Mouse (Mus musculus) testis, postnatal 14 days (tissue): ENCODE results near the gene Trim28.
A peak's percentile ranks its signal among the peaks of the same experiment; 100 is the strongest.

ENCODE experiments used
- DNase-seq: peaks from one replicate; pipeline ENCODE4 v3.0.0; 2021; ENCODE audit warnings: low spot score

Trim28 gene

DNA sequence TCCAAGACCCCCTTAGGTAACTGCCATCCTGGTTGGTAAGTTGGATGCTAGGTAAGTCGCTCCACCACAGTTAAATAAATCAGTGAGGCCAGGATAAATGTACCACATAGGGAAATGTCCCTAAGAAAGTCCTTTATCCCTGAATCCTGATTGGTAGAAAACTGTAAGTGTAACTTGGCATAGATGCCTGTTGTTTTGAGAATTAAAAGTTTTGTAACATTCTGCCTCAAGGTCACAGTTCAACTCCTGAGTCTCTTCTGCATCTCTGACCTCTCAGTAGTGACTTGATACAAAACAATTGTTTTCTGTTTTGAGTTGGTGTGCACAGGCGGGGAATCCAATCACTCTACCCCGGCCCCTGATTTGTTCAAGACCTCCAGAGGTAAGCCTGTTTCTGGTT, at the start of gene Trim28:
Trim28 (plus strand) TSS at position 264 of the 400 bp plus-strand sequence.
- no peak for DNase-seq

DNA sequence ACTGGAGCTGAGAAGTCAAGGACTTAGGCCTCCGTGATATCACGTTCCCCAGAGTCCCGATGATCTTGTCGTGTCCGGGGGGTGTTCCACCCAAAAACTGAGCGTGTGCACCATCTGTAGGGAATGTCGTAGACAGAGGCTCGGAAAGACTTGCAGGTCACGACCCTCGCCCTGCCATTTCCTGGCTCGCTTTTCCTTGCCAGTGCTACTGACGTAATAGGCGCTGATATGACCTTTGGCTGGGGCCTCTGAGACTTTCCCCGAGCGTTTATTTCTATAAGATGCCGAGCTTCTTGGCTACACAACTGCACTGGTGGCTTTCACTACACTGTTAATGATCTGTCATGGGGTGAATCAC, 49.1 kb upstream of the Trim28 start:
- no peak for DNase-seq

DNA sequence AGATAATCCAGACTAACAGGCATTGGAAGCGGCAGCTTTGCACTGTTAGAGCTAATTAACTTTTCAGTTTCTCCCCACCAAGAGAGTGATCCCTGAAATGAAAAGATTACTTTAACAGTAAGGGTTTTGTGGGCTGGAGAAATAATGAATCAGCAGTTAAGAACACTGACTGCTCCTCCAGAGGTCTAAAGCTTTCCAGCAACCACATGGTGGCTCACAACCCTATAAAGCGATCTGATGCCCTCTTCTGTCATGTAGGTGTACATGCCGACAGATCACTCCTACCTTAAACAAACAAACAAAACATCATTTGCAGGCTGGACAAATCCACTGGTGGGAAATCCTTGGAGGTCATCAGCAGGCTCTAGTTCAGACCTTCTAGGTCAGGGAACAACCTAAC, 44.0 kb upstream of the Trim28 start:
- DNase-seq: no peak

DNA sequence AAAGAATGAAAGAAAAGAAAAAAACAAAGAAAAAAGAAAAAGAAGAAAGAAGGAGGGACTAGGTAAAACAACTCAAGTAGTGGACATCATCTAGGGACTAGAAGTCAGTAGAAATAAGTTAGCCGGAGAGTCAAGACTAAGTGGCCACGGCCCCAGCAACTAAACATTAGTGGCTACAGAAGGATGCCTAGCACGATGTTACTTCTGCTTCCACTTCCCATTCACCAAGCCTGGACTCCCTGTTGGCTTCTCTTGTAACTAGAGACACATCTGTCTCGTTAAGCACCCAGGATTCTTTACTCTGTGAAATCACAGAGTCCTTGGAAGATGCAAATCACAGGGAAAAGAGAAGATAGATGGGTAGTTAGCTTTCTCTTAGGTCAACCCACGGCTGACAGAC, 41.4 kb upstream of the Trim28 start:
- DNase-seq: no peak

DNA sequence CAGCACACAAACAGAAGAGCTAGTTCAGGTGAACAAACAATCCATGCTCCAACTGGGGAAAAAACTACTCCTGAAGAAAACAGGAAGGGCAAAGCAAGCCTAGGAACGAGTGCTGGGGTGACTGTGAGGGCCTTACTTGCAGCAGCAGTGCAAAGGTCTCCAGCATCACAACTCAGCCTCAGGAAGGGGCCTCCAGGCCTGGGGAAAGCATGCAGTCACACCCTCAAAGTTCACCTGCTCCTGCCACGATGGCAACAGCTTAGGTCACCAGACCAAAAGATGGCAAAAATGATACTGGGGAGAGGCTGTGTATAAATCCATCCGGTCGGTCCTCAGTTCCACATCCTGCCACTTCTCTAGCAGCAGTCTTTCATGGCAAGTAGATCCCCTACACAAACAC, 40.0 kb upstream of the Trim28 start:
- DNase-seq: no peak

DNA sequence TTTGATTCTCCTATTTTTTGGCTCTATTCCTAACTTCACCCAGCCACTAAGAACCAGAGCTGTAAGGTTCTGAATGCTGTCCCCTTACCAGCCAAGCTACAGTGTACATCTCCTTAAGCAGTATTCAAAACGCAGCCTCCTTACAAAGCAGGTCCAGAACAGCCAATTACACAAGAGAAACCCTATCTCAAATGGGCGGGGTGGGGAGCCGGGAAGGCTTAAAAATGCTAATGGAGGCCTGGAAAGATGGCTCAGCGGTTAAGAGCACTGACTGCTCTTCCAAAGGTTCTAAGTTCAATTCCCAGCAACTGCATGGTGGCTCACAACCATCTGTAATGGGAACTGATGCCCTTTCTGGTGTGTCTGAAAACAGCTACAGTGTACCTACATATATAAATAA, 39.2 kb upstream of the Trim28 start:
- DNase-seq: no peak

DNA sequence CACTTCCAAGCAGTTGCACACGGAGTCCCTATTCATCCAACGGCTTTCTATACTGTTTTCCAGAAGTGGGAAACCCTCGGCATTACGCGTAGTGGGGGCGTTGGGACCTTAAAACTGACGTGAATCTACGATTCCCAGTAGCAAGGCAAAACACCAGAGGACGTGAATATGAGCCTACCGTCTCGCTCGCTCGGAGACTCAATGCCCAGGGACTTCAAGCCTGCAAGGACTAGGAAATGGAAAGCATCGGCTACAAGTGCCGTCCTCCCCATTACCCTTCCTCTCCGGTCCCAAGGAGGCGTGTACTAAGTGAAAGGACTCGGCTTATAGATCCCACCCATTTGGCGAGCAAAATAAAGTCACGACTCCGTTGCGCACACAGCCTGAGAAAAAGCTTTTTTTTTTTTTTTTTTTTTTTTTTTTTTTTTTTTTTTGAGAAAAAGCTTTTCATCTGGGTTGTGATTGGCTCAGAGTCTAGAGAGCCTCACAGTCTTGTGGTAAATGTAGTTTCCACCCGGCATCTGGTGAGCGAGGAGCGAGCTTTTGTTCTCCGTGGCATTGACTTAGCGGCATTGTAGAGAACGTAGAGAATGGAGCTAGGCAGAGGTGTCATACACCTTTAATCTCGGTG, 37.3 kb upstream of the Trim28 start:
- DNase-seq: peak; percentile 36

DNA sequence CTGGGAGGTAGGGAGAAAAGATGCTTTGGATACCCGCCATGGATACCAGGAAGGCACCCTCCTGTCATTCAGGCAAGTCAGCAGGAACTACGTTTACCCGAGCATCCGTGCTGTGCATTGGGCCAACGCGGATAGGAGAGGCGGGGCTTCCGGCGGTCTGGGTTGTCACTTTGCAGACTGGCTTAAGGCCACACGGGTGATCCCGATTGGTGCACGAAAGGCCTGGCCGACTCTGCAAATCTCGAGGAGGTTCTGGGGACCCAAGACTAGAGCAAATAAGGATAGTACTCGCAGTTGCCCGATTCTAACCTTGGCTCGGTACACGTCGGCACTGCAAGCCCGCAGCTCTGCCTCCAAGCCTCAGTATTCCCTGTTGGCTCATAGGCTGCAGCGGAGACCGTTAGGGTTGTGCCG, 33.2 kb upstream of the Trim28 start, which contains the start of gene Zfp324:
Zfp324 (plus strand) TSS at position 161 of the 414 bp plus-strand sequence.
- DNase-seq: peak; percentile 85

DNA sequence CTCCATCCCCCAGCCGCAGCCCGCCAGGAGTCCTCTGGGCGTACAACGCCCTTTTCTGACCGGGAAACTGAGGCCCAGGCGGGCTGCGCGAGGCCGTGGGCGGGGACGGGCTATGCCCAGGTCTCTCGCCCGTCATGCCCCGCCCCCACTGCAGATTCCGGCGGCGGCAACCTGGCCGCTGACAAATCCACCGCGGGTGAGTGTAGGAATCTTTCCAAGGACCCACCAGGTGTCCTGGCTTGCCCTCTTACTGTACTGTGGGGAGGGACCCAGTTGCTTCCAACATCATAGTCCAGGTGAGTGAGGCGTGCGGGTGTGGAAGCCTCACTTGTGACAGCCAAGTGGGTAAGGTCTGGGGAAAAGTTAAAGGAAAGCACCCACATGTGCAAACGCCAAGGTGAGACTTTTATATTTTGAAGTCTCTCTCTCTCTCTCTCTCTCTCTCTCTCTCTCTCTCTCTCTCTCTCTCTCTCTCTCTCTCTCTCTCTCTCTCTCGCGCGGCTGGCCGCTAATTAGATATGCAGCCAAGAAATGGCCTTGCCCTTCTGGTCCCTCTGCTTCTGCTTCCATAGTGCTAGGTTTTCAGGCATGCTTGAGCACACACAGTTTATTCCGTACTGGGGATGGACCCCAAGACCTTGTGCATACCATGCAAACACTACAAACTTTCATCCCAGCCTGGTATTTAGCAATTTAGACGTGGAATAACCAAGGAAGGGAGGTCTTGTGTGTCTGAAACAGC, 32.6 kb upstream of the Trim28 start:
- DNase-seq: peak; percentile 49

DNA sequence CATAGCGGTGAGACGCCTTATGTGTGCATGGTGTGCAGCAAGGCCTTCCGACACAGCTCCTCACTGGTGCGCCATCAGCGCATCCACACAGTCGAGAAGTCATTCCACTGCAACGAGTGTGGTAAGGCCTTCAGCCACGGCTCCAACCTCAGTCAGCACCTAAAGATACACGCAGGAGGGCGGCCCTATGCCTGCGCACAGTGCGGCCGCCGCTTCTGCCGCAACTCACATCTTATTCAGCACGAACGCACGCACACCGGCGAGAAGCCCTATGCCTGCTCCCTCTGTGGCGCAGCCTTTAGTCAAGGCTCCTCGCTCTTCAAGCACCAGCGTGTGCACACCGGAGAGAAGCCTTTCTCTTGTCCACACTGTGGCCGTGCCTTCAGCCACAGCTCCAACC, 28.0 kb upstream of the Trim28 start:
- no peak for DNase-seq

DNA sequence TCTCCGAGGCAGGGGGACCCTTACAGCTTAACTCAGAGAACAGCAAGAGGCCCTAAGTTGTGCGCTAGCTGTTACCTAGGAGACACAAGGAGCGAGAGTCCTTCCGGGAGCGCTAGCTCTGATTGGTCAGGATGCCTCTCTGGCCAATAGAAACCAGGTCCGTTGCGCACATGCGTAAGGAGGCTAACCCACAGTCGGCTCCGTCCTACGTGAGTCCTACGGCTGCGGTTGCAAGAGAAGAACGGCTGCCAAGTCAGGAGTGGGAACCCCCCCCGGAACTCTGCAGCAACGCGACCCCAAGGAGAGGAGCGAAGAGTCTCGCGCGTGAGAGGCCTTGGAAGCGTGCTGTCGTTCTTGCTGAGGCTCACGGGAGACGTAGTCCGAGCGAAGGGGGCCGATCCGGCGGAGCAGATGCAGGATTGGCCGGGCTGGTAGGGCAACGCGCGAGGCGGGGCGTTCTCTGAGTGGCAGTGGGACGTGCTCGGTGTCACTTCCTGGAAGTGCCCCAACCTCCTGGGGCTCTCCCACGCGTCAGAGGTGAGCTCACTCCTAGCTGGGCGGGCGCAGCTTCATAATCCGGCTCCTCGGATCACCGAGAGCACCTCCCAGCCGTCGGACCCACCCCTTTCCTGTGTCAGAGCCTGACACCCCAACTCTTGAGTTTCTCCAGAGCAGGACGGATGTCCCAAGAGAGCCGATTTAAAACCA, 21.1 kb upstream of the Trim28 start, which contains the start of gene Zfp446:
Zfp446 (plus strand) TSS at position 167 of the 708 bp plus-strand sequence.
- DNase-seq: peak; percentile 96

DNA sequence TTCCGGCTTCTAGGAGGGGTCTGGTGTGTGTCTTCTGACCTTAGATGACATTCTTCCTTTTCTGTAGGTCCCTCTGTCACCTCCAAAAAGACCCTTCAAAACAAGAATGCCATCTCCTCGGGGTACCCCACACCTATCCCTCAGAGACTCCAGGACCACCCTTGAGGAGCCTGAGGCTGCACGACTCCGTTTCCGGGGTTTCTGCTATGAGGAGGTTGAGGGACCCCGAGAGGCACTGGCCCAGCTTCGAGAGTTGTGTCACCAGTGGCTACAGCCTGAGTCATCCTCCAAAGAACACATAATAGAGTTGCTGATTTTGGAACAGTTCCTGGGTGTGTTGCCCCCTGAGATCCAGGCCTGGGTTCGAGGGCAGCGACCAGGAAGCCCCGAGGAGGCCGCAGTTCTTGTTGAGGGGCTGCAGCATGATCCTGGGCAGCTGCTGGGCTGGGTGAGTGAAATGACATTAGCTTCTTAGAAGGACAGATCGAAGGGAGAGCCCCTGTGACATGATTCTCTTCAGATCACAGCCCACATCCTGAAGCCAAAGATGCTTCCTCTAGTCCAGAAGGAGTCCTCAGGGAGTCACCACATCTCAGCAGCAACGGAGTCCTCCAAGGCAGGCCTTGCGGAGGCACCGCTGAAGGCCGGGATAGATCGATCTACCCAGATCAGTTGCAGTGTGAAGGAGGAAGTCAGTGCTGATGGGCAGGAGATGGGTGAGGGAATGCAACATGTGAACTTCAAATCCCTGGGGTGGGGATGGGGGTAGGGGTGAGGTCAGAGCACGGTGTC, 19.8 kb upstream of the Trim28 start:
- DNase-seq: no peak

DNA sequence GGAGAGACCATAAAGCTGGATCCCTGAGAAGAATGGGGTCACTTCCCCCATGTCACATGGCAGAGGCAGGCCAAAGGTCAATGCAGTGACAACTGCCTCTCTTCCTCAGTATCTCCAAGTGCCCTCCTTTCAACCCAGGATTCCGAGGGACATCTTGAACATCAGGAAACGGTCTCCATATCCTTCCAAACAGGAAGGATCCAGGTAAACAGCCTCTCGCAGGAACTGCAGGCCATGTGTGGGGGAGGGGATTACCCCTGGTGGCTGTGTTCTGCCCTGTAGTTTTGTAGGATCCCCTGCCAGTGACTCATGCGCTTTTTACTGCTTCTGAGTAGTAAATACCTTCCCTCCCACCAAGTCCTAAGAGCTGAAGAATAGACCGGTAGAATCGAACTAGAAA, 19.1 kb upstream of the Trim28 start:
- no peak for DNase-seq

DNA sequence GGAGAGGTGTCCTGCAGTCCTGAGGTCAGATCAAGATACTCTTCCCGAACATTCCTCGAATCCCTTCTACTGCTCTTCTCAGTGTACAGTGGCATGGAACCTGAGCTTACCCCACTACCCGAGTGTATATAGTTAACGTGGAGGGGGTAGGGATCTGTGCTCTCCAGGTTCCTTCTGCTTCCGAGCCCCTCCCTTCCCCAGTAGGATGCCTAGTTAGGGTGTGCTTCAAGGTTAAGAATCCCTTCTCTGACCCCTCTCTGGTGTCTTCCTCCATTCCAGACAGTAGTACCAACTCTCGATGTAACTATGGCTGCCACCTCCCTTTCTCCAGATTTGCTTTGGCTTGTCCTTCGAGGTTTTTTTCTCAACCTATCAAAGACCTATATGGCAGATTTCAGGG, 18.6 kb upstream of the Trim28 start:
- DNase-seq: no peak

DNA sequence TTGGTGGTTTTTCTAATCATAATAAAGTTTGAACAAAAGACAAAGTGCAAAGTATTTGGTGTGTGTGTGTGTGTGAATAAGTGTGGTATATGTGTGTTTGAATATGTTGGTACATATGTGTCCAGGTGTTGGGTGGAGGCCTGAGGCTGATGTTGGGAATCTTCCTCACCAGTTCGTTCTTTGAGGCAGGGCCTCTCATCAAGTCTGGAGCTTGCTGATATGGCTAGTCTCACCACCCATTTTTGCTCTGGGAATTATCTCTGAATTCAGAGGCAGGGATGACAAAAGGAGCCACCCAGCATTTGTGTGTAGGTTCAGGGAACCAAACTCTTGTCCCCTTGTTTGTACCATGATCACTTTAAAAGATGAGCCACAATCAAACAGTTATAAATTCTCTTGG, 13.2 kb upstream of the Trim28 start:
- DNase-seq: no peak

DNA sequence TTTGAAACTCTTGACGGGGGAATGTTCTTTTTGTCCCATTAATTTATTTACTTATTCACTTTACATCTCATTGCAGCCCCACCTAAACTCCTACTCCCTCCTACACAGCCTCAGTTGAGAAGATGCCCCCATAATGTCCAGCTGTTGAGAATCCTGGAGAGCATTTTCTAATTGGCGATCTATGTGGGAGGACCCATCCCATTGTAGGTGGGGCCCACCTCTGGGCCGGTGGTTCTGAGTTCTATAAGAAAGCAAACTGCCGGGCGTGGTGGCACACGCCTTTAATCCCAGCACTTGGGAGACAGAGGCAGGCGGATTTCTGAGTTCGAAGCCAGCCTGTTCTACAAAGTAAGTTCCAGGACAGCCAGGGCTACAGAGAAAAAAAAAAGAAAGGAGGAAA, 12.0 kb upstream of the Trim28 start:
- no peak for DNase-seq

DNA sequence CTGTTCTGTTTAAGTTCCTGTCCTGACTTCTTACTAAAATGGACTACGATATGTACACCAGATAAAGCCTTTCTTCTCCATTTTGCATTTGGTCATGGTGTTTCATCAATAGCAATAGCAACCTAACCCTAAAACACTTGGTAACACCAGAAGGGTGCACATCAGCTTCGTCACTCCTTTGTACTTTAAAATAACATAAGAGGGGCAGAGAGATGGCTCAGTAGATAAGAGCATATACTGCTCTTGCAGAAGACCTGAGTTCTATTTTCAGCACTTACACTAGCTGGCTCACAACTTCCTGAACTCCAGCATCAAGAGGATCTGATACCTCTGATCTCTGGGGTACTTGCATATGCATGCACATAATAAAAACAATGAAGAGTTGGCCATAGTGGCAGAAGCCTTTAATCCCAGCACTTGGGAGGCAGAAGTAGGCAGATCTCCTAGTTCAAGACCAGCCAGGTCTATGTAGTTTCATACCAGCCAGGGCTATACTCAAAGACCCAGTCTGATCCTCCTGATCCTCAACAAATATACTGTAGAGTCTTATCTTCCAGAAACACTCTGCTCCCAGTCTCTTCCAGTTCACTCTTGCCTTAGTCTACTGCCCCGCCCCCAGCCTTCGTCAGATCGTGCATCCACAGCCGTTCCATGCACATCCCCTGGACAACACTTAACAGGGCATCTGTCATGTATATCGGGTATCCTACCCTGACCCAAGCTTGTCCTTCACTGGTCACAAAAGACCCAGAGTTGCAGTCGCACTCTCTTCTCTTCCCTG, 11.3 kb upstream of the Trim28 start:
- no peak for DNase-seq

DNA sequence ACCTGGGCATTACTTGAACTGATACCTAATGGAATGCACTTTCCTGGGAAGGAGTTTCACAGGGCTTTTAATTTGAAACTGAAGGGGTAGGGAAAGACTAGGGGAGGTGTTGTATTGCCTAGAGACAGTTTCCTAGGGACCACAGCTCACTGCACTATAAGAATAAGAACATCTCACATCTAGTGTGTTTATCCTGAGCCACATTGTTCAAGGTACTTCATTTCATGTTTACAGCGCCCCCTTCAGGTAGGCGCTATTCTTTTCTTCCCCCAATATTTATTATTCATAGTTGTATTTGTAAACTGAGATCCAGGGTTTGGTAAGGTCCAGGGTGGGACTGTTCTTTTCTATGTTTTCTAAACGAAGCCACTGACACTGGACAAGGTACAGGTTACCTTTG, 6.7 kb upstream of the Trim28 start:
- DNase-seq: no peak

DNA sequence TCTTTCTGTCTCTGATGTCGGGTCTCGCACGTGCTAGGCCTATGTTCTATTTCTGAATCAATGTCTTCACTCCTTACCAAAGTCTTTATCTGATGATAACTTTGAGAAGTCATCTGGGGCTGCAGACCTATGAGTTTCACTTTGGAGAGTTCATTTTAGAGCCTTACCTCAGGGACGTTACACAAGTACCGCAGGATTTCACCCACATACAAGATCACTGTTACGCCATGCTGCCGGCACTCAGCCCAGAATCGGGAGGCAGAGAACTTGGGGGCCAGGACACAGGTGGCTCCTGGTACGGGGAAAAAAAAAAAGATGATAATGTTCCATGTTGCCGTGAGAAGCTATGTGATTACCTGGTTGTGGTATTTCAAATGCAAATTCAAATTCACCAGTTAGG, 5.8 kb upstream of the Trim28 start:
- no peak for DNase-seq

DNA sequence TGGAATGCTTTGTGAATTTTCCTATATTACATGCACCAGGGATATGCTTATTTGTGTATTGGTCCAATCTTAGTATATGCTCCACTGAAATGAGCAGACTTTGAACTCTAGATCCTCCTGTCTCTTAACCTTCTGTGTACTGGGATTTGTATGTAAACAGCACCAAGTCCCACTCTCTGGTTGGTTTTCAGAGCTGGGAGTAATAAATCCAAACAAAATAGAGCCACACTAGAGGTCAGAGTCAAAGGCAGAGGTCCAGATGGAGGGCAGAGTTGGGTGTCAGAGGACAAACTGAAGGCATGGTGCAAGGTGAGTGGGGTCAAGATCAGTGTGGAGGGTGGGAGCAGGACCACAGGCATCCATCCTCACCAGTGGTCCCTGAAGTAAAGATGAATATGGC, 3.1 kb upstream of the Trim28 start:
- no peak for DNase-seq

DNA sequence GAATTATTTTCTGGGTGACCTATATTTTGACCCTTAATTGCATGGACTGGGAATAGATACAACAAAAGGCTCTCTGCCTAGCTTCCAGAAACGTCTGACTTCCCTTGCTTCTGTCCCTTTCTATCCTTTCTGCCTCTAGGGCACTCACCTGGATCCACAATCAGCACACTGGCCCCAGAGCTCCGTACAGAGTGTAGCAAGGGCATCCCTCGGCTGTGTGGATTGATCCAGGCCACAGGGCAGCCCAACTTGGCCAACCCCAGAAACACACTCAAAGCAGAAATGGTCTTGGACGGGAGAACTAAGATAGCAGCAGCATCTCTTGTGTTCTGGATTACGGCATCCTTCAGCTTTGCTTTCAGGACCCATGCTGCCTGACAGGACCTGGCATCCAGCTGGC, 1.7 kb upstream of the Trim28 start:
- DNase-seq: no peak

DNA sequence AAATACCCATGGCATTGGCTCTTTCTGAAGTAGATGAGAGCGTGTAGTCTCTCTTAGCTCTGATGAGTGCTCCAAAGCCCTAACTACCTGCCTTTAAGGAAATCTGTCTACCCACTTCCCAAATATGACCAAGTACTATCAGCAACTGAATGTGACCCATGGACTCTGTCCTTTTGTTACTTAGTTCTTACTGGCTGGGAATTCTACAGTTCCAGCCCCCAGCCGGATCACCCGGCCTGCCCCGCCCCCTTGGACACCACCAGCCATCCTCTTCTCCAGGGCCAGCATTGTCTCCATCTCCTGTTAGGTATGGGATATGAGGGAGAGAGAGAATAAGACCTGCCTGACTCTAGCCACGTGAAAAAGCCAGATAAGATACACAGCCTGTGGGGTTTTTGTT, 861 bp upstream of the Trim28 start, which contains the start of gene Slc27a5:
Slc27a5 (minus strand) TSS at position 140 of the 400 bp plus-strand sequence.
- no peak for DNase-seq
